Mouse (Mus musculus): Measurements from ENCODE around the gene Mptx1.
"Not testable (repeated sequence)": the region's sequence is repeated elsewhere in the genome, so short reads cannot be mapped to it uniquely, and the experiment has no call there.

Gene Mptx1

GRCm38 (mm10) chr1:174330218-174330617 is at the start of gene Mptx1:
Gene Mptx1, plus strand, starts transcription at chr1:174330518.
- no peak for DNase-seq (ENCODE audit: low spot score)

DNA sequence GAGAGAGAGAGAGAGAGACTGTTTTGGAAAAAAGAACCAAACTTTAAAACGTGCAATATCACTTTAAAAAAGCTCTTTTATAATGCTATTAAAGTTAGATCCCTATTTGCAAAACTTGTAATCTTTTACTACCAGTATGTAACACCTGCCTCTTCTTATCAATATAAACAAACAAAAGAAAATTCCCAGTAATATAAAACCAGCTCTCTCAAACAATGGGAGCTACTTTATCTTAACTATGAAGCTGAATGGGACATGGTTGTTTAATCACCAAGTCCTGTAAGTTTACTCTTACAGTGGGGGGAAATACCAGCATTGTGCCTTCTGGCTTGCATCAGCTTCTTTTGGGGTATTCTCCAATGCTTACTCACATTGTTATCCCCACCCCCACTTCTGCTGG is 27.2 kb upstream of the Mptx1 start:
- DNase-seq (ENCODE audit: low spot score): no peak

- DNase-seq (ENCODE audit: low spot score): no peak
These were observed 13.0 kb upstream of the Mptx1 start for GRCm38 (mm10) chr1:174317308-174317707.

DNA sequence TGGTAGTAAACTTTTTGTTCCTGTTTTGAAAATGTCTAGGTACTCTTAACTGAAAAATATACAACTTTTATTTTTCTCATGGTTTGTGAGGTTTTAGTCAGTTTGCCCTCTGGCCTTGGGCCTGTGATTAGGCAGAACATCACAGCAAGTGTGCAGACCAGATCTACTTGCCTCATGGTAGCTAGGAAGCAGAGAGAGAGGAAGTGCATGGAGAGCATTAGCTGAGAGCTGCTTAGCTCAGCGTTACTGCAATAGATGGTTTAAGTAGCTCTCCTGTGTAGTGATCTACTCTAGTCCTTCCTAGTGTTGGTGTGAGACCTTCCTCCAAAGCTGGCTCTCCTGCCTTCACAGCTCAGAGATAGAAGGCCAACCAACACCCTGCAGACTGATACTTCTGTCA is 23.3 kb downstream of the Mptx1 start:
- DNase-seq (ENCODE audit: low spot score): not testable (repeated sequence)

DNA sequence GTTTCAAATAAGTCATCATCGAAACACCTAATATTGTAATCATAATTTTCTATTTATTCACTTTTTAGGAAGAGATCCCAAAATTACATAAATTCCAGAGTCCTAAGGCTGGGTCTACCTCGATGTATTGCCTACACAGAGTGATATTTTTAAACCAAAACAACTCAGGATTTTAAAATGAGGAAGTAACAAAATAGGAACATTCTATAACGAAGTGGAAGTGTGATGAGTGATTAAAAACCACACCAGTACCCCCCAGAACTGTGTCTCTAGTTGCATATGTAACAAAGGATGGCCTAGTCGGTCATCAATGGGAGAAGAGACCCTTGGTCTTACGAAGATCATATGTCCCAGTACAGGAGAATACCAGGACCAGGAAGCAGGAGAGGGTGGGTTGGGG is 24.3 kb downstream of the Mptx1 start:
- DNase-seq (ENCODE audit: low spot score): no peak

- DNase-seq (ENCODE audit: low spot score): no peak
These were observed 34.6 kb downstream of the Mptx1 start, which contains the start of gene Olfr417 for GRCm38 (mm10) chr1:174364882-174365451. Gene Olfr417, plus strand, starts transcription at chr1:174365122.

- DNase-seq (ENCODE audit: low spot score): no peak
These were observed 43.5 kb downstream of the Mptx1 start for GRCm38 (mm10) chr1:174373799-174374198.
